Mouse (Mus musculus): ENCODE results near the gene Spata2. TPM values are rescaled to one million over a fixed set of nuclear protein-coding genes. Genes with fewer than 3 reads are reported as not detected.

Spata2 gene
- polyA plus RNA-seq, 1 experiment from 2014 or later: 15.4 TPM

GRCm38 (mm10) chr2:167533880-167534279 is 41.2 kb upstream of the Spata2 start:
- Histone ChIP-seq H3K9me3 (replicated peaks) (no peaks in the 10 kb centered on the region), H3K4me2 (no peak overlapping the region), H3K4me3 (no peak overlapping the region), H3K27ac (ENCODE audit: poor library complexity, severe bottlenecking) (no peak overlapping the region), H3K36me3 (no peaks in the 10 kb centered on the region), H3K27me3 (replicated peaks) (peaks cover 34% of the 10 kb centered on the region), H3K4me1 (replicated peaks) (peaks cover 16% of the 10 kb centered on the region), H3K9ac (no peak overlapping the region)
- ATAC-seq (ENCODE audit: insufficient number of reproducible peaks, low FRiP score): no peak

DNA sequence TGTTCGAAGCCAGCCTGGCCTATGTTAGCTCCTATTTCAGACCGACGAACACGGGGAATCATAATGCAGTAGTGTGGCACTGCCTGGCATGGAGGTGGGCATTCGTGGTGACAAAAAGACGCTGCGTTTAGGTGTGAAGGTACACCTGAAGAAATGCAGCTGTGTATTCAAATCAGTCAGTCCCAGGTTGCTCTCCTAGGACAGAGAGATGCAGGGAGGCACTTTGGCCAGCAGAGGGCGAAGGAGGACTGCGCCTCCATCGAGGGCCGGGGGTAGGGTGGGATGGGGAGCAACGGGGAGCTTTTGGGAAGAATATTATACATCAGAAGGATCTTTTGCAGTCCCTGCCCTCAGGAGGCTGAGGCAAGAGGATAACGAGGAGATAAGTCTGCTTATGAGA is 39.4 kb upstream of the Spata2 start:
- Histone ChIP-seq H3K4me2 (peak overlapping the region; percentile 22; the same call in 1 of the 2 replicates), H3K27me3 (replicated peaks) (peaks cover 29% of the 10 kb centered on the region)

DNA sequence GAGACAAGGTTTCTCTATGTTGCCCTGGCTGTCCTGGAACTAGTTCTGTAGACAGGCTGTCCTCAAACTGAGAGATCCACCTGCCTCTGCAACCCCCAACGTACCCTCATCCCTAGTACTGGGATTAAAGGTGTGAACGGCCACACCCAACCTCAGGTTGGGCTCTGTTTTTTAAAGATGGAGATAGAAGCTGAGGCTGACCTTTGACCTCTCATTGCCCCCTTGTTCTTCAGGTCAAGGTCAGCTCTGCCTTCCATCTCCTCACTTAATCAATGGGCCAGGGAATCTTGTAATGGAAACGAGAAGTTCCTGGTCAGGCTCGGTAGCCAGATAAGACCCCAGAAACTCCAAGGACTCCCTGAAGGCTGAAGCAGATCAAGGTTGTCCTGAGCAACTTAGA is 37.8 kb upstream of the Spata2 start:
- 57% methylated on average over 4 of the region's 4 CpGs for WGBS
- Histone ChIP-seq H3K9me3 (replicated peaks) (no peaks in the 10 kb centered on the region), H3K4me2 (no peak overlapping the region), H3K27ac (ENCODE audit: poor library complexity, severe bottlenecking) (no peak overlapping the region), H3K36me3 (no peaks in the 10 kb centered on the region), H3K9ac (no peak overlapping the region), H3K4me1 (replicated peaks) (no peaks in the 10 kb centered on the region), H3K27me3 (replicated peaks) (peaks cover 17% of the 10 kb centered on the region; the same call in 1 of the 2 replicates), H3K4me3 (no peak overlapping the region)
- ATAC-seq (ENCODE audit: insufficient number of reproducible peaks, low FRiP score): no peak

More for the DNA sequence above, 39.4 kb upstream of the Spata2 start:
- no peak for ATAC-seq (ENCODE audit: insufficient number of reproducible peaks, low FRiP score)
- no peaks in the 10 kb centered on the region for H3K36me3 ChIP-seq
- H3K4me3 ChIP-seq: no peak overlapping the region
- no peak overlapping the region for H3K9ac ChIP-seq
- 15% methylated on average over 13 of the region's 13 CpGs for WGBS
- no peaks in the 10 kb centered on the region for H3K9me3 ChIP-seq (replicated peaks)
- H3K4me1 ChIP-seq (replicated peaks): peaks cover 2% of the 10 kb centered on the region
- H3K27ac ChIP-seq (ENCODE audit: poor library complexity, severe bottlenecking): no peak overlapping the region

GRCm38 (mm10) chr2:167529935-167530513 is 37.3 kb upstream of the Spata2 start:
- Histone ChIP-seq H3K9me3 (replicated peaks) (no peaks in the 10 kb centered on the region), H3K27ac (ENCODE audit: poor library complexity, severe bottlenecking) (no peak overlapping the region), H3K4me3 (no peak overlapping the region), H3K4me2 (no peak overlapping the region), H3K27me3 (replicated peaks) (peaks cover 14% of the 10 kb centered on the region; the same call in 1 of the 2 replicates), H3K9ac (no peak overlapping the region), H3K36me3 (no peaks in the 10 kb centered on the region), H3K4me1 (replicated peaks) (no peaks in the 10 kb centered on the region)
- 59% methylated on average over 5 of the region's 5 CpGs for WGBS
- no peak for ATAC-seq (ENCODE audit: insufficient number of reproducible peaks, low FRiP score)

DNA sequence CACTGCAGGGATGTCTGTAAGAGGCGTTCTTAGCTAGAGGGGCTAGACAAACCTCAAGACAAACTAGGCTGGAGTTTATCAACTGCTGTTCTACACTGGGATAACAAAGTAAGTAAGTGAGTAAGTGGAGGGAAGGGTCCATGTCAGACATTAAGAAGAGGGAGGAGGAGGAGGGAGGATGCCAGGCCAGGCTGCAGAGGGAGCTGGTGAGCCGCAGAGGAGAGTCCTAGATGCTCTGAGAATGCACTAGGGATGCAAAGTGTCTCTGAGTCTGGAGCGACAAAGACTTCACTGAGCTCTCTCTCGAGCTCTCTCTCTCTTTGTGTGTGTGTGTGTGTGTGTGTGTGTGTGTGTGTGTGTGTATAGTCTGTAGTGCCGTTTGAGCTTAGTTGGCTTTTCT is 35.6 kb upstream of the Spata2 start:
- H3K9ac ChIP-seq: no peak overlapping the region
- H3K4me2 ChIP-seq: no peak overlapping the region
- 15% methylated on average over 5 of the region's 5 CpGs for WGBS
- peaks cover 10% of the 10 kb centered on the region; the same call in 1 of the 2 replicates for H3K27me3 ChIP-seq (replicated peaks)
- no peaks in the 10 kb centered on the region for H3K9me3 ChIP-seq (replicated peaks)
- H3K27ac ChIP-seq (ENCODE audit: poor library complexity, severe bottlenecking): no peak overlapping the region
- no peaks in the 10 kb centered on the region for H3K4me1 ChIP-seq (replicated peaks)
- ATAC-seq (ENCODE audit: insufficient number of reproducible peaks, low FRiP score): no peak
- no peak overlapping the region for H3K4me3 ChIP-seq
- no peaks in the 10 kb centered on the region for H3K36me3 ChIP-seq

- WGBS: 79% methylated on average over 5 of the region's 5 CpGs
- H3K36me3 ChIP-seq: peaks cover 46% of the 10 kb centered on the region
- no peaks in the 10 kb centered on the region for H3K27me3 ChIP-seq (replicated peaks)
- H3K9ac ChIP-seq: no peak overlapping the region
- no peaks in the 10 kb centered on the region for H3K9me3 ChIP-seq (replicated peaks)
- no peak overlapping the region for H3K4me2 ChIP-seq
- no peak for ATAC-seq (ENCODE audit: insufficient number of reproducible peaks, low FRiP score)
- no peaks in the 10 kb centered on the region for H3K4me1 ChIP-seq (replicated peaks)
- no peak overlapping the region for H3K4me3 ChIP-seq
- no peak overlapping the region for H3K27ac ChIP-seq (ENCODE audit: poor library complexity, severe bottlenecking)
These were observed 27.0 kb upstream of the Spata2 start for GRCm38 (mm10) chr2:167519606-167520252.

DNA sequence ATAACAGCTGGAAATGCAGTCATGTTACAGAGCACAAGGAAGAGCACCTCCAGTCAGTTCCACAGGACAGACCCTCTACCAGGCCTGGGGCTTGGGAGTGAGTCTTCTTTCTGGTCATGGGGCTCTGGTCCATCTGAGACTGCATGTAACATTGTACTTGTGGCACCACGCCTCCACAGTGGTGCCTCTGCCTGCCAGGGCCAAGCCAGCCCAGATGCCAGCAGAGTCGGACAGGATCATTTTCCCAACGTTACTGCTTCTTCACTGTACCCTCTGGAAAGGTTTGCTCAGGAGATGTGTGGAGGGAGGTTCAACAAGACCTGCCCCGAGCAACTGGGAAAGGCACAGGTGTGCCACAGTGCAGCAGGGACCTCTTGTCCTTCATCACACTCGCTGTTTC is 23.0 kb upstream of the Spata2 start:
- Histone ChIP-seq H3K27ac (ENCODE audit: poor library complexity, severe bottlenecking) (no peak overlapping the region), H3K4me2 (no peak overlapping the region), H3K36me3 (peaks cover 83% of the 10 kb centered on the region), H3K4me1 (replicated peaks) (peaks cover 7% of the 10 kb centered on the region), H3K27me3 (replicated peaks) (no peaks in the 10 kb centered on the region), H3K9me3 (replicated peaks) (no peaks in the 10 kb centered on the region), H3K9ac (no peak overlapping the region), H3K4me3 (no peak overlapping the region)
- WGBS: 86% methylated on average over 5 of the region's 5 CpGs
- ATAC-seq (ENCODE audit: insufficient number of reproducible peaks, low FRiP score): no peak

DNA sequence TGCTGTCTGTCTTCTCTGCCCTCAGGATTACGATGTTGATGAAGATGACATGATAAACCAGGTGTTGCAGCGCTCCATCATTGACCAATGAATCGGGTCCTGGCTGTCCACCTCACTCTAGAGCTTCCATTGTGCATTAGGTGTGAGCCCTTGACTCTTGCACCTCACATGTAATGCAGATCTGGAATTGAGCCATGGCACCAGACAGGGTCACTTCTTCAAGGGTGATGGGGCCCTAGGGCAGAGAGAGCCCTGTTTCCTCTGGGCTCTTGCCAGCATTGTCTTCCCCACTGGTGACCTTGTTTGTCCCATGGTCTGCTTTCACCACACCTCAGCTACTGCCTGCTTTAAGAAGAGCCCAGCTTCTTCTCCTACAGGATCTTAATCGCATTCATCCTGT is 22.0 kb upstream of the Spata2 start:
- H3K9me3 ChIP-seq (replicated peaks): no peaks in the 10 kb centered on the region
- peaks cover 78% of the 10 kb centered on the region for H3K36me3 ChIP-seq
- no peak overlapping the region for H3K4me3 ChIP-seq
- 91% methylated on average over 4 of the region's 4 CpGs for WGBS
- no peak for ATAC-seq (ENCODE audit: insufficient number of reproducible peaks, low FRiP score)
- H3K4me1 ChIP-seq (replicated peaks): peaks cover 16% of the 10 kb centered on the region
- no peaks in the 10 kb centered on the region for H3K27me3 ChIP-seq (replicated peaks)
- no peak overlapping the region for H3K4me2 ChIP-seq
- H3K9ac ChIP-seq: no peak overlapping the region
- no peak overlapping the region for H3K27ac ChIP-seq (ENCODE audit: poor library complexity, severe bottlenecking)

GRCm38 (mm10) chr2:167512970-167513369 is 20.3 kb upstream of the Spata2 start:
- Histone ChIP-seq H3K4me1 (replicated peaks) (peaks cover 22% of the 10 kb centered on the region), H3K27me3 (replicated peaks) (no peaks in the 10 kb centered on the region), H3K4me2 (no peak overlapping the region), H3K9me3 (replicated peaks) (no peaks in the 10 kb centered on the region), H3K27ac (ENCODE audit: poor library complexity, severe bottlenecking) (no peak overlapping the region), H3K9ac (no peak overlapping the region), H3K4me3 (no peak overlapping the region), H3K36me3 (peaks cover 84% of the 10 kb centered on the region)
- 90% methylated on average over 5 of the region's 5 CpGs for WGBS
- no peak for ATAC-seq (ENCODE audit: insufficient number of reproducible peaks, low FRiP score)

- Histone ChIP-seq H3K27ac (ENCODE audit: poor library complexity, severe bottlenecking) (no peak overlapping the region), H3K9me3 (replicated peaks) (no peaks in the 10 kb centered on the region), H3K36me3 (peaks cover 84% of the 10 kb centered on the region), H3K4me3 (no peak overlapping the region), H3K9ac (no peak overlapping the region), H3K4me2 (no peak overlapping the region), H3K4me1 (replicated peaks) (peaks cover 28% of the 10 kb centered on the region), H3K27me3 (replicated peaks) (no peaks in the 10 kb centered on the region)
- ATAC-seq (ENCODE audit: insufficient number of reproducible peaks, low FRiP score): no peak
- WGBS: 93% methylated on average over 9 of the region's 9 CpGs
These were observed 19.7 kb upstream of the Spata2 start for GRCm38 (mm10) chr2:167512365-167512764.

DNA sequence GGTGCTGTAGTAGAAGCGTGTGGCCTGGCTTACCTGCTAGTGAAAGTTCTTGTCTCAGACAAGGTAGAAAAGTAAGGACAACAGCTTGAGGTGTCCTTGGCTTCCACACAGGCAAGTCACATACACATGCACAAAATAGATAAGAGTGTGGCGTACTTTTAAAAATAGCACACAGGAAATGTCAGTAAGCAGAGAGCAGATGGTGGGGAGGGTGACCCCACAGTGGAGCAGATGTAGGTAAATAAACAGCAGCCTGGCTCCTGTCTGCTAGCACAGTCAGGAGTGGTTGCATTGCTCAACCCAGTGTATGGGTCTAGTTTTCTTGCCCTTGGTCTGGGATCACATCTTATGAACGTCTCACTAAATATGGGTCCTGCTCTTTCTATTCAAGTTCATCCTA is 17.8 kb upstream of the Spata2 start:
- H3K36me3 ChIP-seq: peaks cover 71% of the 10 kb centered on the region
- peak; percentile 70 for ATAC-seq (ENCODE audit: insufficient number of reproducible peaks, low FRiP score)
- H3K9ac ChIP-seq: peak overlapping the region; percentile 7; the same call in 1 of the 2 replicates
- no peak overlapping the region for H3K4me3 ChIP-seq
- peaks cover 42% of the 10 kb centered on the region for H3K4me1 ChIP-seq (replicated peaks)
- peak overlapping the region; percentile 8; the same call in 1 of the 2 replicates for H3K4me2 ChIP-seq
- H3K27me3 ChIP-seq (replicated peaks): no peaks in the 10 kb centered on the region
- H3K27ac ChIP-seq (ENCODE audit: poor library complexity, severe bottlenecking): peak overlapping the region; percentile 74
- H3K9me3 ChIP-seq (replicated peaks): no peaks in the 10 kb centered on the region
- 32% methylated on average over 3 of the region's 3 CpGs for WGBS

DNA sequence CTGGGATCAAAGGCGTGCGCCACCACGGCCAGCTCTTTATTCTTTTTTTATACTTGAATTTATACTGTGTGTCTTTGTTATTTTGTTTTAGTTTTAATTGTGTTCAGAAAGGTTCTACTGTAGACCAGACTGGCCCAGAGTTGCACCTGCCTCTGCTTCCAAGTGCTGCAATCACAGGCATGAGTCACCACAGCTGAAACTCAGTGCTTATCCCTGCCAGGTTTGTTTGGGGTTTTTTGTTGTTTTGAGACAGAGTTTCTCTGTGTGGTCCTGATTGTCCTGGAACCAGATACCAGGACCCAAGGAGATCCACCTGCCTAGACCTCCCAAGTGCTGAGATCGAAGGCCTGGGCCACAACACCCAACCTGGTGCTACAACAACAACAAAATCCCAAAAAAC is 15.9 kb upstream of the Spata2 start:
- ATAC-seq (ENCODE audit: insufficient number of reproducible peaks, low FRiP score): no peak
- H3K9ac ChIP-seq: no peak overlapping the region
- H3K27me3 ChIP-seq (replicated peaks): no peaks in the 10 kb centered on the region
- H3K4me3 ChIP-seq: no peak overlapping the region
- peaks cover 54% of the 10 kb centered on the region for H3K4me1 ChIP-seq (replicated peaks)
- no peaks in the 10 kb centered on the region for H3K9me3 ChIP-seq (replicated peaks)
- WGBS: 97% methylated on average over 4 of the region's 4 CpGs
- H3K27ac ChIP-seq (ENCODE audit: poor library complexity, severe bottlenecking): no peak overlapping the region
- H3K4me2 ChIP-seq: no peak overlapping the region
- H3K36me3 ChIP-seq: peaks cover 53% of the 10 kb centered on the region
